Mouse (Mus musculus): Measurements from ENCODE around the gene Cyp8b1.

The Cyp8b1 gene

GRCm38 (mm10) chr9:121915056-121915455 is 1.0 kb downstream of the Cyp8b1 start:
- no peak for DNase-seq (ENCODE audit: low spot score)

DNA sequence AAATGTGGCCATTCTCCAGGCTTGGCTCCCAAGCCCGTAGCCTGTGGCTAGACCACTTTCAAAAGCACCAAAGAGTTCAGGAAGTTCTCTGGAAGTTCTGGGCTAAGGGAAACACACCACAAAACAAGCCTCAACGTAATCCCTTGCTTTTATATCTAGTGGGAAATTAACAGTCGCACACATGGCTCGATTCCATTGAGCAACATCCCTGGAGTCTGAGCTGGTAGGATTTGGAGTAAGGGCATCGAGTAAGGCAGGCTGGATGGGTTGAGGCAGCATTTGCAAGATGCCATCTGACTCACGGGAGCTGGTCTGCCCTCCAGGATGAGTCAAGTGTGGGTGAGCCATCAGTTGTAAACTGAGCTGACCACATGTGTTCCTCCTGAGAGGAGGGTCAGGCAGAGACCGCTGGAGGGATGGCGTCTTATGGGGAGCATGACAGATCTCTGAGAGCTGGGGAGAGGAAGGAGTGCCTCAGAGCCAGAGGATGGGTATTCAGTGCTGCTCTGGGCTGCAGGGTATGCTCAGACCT is 1.8 kb downstream of the Cyp8b1 start:
- no peak for DNase-seq (ENCODE audit: low spot score)

DNA sequence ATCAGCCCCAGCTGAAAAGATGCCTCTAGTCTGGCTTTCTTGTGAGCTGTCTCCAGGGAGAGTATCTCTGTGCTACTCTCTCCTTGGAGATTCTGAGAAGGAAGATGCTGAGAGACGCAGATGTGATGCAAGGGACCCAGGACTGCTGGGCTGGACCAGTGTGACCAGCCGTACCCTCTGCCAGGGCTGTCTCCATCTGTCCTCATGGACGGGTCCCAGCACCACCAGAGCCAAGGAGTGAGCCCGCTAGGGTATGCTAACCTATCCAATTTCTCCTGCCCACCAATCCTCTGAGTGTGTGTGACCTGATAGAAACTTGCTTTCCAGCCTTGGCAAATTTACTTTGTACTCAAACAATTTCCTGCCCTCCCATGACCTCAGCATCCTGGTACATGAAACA is 3.3 kb downstream of the Cyp8b1 start:
- no peak for DNase-seq (ENCODE audit: low spot score)

GRCm38 (mm10) chr9:121911196-121911595 is 4.9 kb downstream of the Cyp8b1 start:
- DNase-seq (ENCODE audit: low spot score): no peak

DNA sequence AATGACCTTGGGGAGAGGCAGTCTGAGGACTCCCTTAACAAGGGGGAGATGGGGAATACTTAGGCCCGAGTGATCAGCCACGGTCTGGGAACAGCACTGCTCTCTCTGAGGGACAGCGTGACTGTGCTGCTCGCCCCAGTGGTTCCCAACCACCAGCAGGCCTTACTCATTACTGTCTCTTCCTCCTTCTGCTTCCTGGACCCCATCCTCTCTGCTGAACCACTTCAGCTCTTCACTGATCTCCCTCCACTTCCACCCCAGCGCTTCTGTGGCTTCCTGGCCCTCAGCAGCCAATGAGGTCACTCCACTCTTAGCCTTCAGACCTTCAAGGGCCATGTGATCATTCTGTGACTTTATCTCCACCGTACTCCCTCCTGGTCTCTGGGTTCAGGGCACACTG is 6.5 kb downstream of the Cyp8b1 start:
- no peak for DNase-seq (ENCODE audit: low spot score)

DNA sequence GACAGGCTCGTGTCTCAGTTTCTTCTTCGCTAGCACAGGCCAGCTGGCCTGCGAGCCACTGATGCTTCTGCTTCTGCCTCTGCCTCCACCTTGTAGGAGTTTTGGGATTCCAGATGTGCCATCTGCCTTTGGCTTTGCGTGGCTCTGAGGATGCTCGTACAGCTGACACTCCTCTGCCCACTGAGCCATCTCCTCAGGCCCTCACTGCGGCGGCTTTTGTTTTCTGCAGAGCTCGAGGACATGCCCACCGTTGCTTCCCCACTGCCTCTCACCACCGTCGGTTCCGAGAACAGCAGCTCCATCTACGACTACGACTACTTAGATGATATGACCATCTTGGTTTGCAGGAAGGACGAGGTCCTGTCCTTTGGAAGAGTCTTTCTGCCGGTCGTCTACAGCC is 7.8 kb downstream of the Cyp8b1 start:
- DNase-seq (ENCODE audit: low spot score): no peak

DNA sequence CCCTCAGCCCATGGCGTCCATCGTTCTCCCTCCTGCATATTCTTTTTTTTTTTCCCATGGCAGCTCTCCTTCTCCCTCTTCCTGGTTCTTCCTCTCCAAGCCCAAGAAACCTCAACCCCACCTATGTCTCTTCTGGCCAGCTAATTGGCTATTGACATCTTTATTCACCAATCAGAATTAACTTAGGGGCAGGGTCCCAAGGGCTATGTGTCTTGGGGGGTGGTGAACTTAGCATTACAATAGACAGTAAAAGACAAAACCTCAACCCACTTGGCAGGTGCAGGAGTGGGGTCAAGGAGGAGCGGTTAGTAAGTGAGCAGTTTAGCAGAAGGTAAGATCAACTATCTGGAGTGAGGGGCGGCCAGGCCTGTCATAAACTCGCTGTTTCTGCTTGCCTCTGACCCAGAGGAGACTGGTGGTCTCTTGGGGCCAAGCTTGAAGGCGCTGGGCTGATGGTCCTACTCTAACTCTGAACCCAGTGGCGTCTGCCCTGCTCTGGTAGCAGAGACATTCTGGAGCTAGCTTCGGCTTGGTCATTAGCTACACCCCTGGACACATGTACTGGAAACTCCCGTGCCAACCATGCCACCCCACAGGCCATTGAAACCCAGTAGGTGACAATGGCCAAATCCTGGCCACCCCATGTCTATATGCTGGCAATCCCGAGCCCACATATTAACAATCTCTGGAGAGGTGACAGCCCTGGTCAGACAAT is 8.6 kb downstream of the Cyp8b1 start:
- no peak for DNase-seq (ENCODE audit: low spot score)

- DNase-seq (ENCODE audit: low spot score): no peak
These were observed 9.6 kb downstream of the Cyp8b1 start for GRCm38 (mm10) chr9:121906456-121906855.

DNA sequence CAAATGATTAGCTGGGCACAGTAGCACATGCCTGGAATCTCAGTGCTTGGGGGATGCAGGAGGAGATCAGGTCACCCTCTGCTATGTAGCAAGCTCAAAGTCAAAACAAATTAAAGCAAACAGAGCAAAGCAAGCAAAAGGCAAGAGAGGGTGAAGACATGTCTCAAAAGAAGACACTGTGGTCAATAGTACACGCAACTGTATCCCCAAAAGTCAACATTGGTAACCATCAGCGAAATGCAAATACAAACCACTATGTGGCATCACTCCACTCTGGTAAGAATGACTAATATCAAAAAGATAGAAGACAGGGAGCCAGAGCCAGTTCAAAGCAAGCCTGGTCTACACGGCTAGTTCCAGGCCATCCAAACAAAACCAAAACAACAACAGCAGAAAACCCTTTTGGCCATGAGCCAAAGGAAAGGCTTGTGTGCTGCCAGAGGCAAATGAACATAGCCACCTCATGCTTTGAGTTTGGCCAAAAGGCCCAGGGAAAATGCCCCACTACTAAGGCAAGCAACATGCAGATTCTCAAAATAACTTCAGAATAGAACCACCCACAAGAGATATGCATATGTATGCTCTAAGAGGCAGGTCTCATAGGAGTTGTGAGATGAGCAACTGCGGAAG is 10.4 kb downstream of the Cyp8b1 start:
- DNase-seq (ENCODE audit: low spot score): no peak

DNA sequence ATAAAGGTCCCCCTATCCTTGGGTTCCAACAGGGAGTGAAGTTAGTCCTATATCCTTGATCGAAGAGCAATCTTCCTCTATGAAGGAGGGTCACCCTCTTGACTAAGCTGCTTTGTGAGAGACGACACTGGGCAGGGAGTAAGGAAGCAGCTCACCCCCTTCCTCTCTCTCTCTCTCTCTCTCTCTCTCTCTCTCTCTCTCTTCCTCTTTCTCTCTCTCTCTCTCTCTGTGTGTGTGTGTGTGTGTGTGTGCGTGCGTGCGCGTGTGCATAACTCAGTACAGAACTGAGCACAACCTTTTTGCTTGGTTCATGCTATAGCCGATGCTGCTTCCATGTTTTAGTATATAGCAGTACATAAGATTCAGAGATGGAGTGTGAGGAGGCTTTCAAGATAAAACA is 11.2 kb downstream of the Cyp8b1 start:
- DNase-seq (ENCODE audit: low spot score): no peak

- DNase-seq (ENCODE audit: low spot score): no peak
These were observed 11.8 kb downstream of the Cyp8b1 start for GRCm38 (mm10) chr9:121904319-121904718.

- DNase-seq (ENCODE audit: low spot score): no peak
These were observed 12.4 kb downstream of the Cyp8b1 start for GRCm38 (mm10) chr9:121903476-121904305.

DNA sequence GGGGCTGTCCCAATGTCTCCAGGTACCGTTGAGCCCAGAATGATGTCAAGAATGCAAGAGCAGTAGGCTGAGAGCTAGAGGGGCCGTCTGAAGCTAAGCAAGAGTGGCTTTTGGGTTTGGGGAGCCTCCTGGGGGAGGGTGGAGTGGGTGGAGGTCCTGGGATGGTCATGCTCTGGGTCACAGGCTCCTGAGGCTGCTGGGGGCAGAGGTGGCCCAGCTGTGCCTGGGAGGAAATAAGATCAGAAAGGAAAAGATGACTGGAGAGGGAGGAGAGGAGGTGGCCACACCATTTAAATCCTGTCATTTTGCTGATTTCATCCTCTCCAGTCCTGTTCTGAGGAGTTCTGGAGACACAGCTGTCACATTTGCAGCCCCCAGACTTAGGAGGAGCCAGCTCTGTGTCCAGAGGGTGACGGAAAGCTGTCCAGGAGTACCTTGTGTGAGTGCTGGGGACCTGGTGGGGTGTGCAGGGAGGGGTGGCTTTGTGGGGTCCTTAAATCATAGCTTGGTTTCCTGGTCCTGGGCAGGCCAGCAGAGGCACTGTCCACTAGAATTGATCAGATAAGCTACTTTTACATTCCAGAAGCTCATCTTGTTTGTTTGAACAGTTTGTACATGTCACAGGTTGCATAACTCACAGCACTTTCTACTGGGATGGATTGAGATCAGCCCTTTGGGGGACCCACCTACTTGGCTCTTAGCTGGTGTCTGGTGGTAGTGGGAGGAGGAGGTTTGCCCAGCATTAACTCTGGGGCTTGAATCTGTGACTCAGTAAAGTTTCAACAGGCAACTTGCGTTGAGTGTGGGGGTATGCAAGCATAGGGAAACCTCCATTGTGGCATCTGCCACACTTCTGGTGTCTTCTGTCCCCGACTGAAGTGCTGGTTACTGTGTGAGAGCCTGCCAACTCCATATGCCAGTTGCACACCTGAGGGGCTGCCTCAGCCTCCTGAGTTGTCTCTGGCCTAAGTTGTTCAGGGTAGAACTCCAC is 14.1 kb downstream of the Cyp8b1 start:
- DNase-seq (ENCODE audit: low spot score): no peak

DNA sequence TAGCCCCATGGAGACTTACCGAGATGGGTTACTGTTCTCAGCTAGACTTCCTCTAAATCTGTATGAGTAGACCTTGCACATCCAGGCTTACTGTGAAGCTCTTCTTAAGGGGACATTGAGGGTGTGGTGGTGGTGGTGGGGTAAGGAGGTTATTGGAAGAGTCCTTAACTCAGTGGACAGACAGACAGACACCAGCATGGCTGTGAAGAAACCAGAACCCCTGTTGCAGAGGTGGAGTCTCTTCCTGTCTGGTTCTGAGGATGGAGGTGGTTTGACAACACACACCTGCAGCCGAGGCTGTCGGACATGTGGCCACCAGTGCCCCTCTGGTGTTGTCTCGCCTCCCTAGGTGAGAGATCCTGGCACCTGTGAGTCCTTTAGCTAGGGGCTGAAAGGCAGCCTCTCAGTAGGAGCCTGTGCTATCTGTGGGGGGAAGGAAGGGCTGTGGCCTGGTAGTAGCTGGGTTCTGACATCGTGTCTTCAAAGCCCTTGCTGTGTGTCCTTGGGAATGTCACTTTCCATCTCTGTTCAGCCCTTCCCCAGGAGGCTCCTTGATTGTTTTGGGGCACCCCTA is 15.7 kb downstream of the Cyp8b1 start:
- no peak for DNase-seq (ENCODE audit: low spot score)

- no peak for DNase-seq (ENCODE audit: low spot score)
These were observed 16.8 kb downstream of the Cyp8b1 start for GRCm38 (mm10) chr9:121899306-121899705.

GRCm38 (mm10) chr9:121898245-121898644 is 17.9 kb downstream of the Cyp8b1 start, which contains the start of gene Ackr2:
TSS of gene Ackr2 (plus strand) at chr9:121898355.
- no peak for DNase-seq (ENCODE audit: low spot score)

GRCm38 (mm10) chr9:121896820-121897219 is 19.3 kb downstream of the Cyp8b1 start:
- DNase-seq (ENCODE audit: low spot score): no peak

DNA sequence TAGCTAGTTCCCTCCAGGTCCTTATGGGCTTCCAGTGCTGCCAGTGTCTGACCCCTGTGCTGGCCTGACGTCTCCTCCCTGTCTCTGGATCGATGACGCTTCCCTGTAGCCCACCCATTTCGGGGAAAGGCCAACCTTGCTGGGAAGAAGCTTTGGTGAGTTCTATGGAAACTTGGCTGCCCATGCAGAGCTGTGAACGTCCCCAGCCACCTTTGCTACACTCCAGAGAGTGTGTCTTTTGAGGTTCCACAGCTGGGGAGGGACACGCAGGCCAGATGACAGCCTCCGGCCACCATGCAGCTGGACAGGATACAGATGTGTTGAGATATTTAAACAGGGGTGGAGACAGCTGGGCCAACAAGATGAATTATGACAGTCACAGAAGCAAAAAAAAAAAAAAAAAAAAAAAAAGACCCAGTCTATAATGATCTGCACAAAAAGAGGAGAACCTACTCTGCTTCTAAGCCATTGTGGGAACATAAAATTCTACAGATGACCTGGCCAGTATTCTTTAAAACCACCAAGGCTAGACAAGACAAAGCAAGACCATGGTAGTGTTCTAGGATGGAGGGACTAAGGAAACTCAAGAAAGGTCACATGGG is 20.6 kb downstream of the Cyp8b1 start:
- no peak for DNase-seq (ENCODE audit: low spot score)

GRCm38 (mm10) chr9:121894447-121894846 is 21.7 kb downstream of the Cyp8b1 start:
- DNase-seq (ENCODE audit: low spot score): no peak

DNA sequence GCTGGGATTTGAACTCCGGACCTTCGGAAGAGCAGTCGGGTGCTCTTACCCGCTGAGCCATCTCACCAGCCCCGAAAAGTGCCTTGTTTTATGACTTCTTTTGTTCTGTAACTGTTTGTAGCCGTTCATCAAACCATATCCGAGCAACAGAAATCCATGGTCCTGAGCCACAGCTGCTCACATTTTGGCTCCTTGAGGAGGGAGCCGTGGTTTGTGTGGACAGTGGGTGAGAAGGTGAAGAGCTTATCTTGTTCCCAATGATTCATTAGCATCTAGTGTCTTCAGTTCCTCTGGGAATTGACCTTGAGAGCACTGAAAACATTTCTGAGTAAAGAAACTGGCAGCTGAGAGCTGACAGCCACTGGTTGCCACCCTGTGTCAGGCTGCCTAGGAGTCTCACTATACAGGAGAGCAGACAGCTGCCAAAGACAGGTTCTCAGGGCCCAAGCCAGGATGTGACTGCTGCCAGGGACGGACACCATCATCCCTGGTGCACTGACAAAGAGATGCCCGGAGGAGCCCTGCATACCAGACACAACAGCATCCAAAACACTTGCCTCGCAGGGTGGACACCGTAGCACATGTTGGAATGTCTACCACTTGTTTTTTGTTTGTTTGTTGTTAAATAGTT is 23.9 kb downstream of the Cyp8b1 start:
- no peak for DNase-seq (ENCODE audit: low spot score)
